Mouse (Mus musculus): ENCODE data around the gene Nxpe4.

DNA sequence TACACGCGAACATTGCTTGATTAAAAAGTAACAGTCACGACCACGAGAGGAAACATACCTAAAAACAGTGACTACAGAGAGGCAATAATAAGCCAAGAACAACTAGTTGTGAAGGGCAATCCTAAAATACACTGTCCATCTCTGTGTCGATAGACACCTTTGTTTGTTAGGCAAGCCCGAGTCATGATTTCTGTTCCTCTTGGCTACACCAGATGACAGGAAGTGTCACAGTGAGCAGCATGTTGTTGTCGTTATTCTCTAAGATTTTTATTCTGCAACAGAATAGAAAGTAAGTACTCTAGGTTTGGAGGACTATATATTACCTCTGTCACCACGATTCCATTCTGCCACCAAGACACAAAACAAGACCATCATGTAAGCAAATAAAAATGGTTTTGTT lies 270.6 kb downstream of the Nxpe4 start:
- TF ChIP-seq GATA1 (IDR thresholded peaks at IDR 0.05; ENCODE audit: low read length) = no peak
- TF ChIP-seq TAL1 (IDR thresholded peaks at IDR 0.05; ENCODE audit: low read length) = no peak
